Mouse (Mus musculus) liver, postnatal 0 days (tissue): ENCODE measurements at regions not wholly inside any gene's neighbourhood (a gene's known extent, or its start where the extent isn't known, plus 50 kb on each side); places are given as distances from the start of the nearest gene placed in this dataset.

Source experiments
- CTCF ChIP-seq: sonication (generic); IDR thresholded peaks from 2 replicates; pipeline ENCODE4 v1.5.1; 2016; ENCODE audit warnings: antibody characterized with exemption, low read depth
- EP300 ChIP-seq: IDR thresholded peaks from 2 replicates; pipeline ENCODE4 v1.6.1; 2016; ENCODE audit warnings: antibody characterized with exemption, low read depth, mild to moderate bottlenecking

DNA sequence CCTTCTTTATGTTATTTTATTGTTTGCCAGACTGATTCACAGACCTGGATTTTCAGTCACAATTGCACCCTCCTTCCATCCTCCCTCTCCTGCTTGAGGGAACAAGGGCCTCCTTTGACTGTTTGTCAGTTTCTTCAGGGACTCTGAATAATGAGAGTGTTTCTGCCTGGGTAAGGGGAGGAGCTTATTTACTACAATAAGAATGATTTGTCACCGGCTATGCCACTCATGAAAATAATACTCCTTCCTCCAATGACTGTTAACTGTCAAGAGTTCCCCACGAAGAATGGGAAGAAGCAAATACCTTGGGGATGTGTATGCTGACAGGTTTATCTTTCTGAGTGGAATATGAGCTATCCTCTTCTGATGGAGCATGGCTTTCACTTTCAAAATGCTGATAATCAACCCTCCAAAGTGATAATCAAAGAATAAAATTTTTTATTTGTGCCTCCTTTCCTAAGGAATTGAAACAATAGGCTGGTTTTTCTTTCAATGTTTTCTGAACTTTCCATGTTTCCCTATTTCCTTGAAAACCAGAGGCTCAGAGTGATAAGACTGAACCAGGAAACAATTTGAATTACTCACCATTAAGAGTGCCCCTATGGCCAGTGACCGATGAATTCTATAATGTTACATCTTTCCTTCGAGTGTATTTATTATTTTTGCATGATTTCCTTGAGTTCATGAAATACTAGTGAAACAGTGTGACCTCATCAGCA lies 269.3 kb upstream of the Klf6 start:
- no peak for TF ChIP-seq CTCF
- no peak for TF ChIP-seq EP300
